Comparison of ENCODE assay signal across 9 mouse cellular contexts in genomic region chr4:133484266-133485025, GRCm38 (mm10). TPM values are rescaled to one million over a fixed set of nuclear protein-coding genes. Genes with fewer than 3 reads are reported as not detected.
A peak's percentile ranks its signal among the peaks of the same experiment; 100 is the strongest.
DNase-seq lines count a peak whose midpoint lies in the region; ATAC-seq lines count a peak whose summit lies in the region.
"Had no signal": no experiment of that assay in that cellular context is flagged by ENCODE, and none has a peak within 500 bp of the region (broad histone marks: within the 10 kb centered on the region; RNA-seq: fewer than 3 reads in every experiment).

No protein-coding gene starts in this region.

- peaks cover 20% of the 10 kb centered on the region for H3K4me1 ChIP-seq in midbrain, embryonic 12.5 days
- H3K4me1 ChIP-seq in midbrain, embryonic 14.5 days (ENCODE audit: control insufficient read depth, insufficient read depth, low read length), result 0 out of 2 replicates have a peak, but pooled peaks cover 5% of the 10 kb centered on the region
- peaks cover 15% of the 10 kb centered on the region for H3K4me1 ChIP-seq in embryonic facial prominence, embryonic 14.5 days (ENCODE audit: control insufficient read depth, insufficient read depth, low read length)
- peaks cover 26% of the 10 kb centered on the region for H3K4me1 ChIP-seq in lung, embryonic 15.5 days

- peak overlapping the region; percentile 30 for H3K4me2 ChIP-seq in midbrain, embryonic 12.5 days (replicated peaks)
- no peak overlapping the region for H3K4me2 ChIP-seq in midbrain, embryonic 14.5 days (ENCODE audit: low read length)
- peak overlapping the region; percentile 41 for H3K4me2 ChIP-seq in embryonic facial prominence, embryonic 14.5 days (ENCODE audit: low read depth, low read length)
- peak overlapping the region; percentile 24 for H3K4me2 ChIP-seq in lung, embryonic 15.5 days

- H3K36me3 ChIP-seq in midbrain, embryonic 12.5 days, result no peaks in the 10 kb centered on the region
- H3K36me3 ChIP-seq in midbrain, embryonic 14.5 days (ENCODE audit: control insufficient read depth, insufficient read depth, low read length), result no peaks in the 10 kb centered on the region
- no peaks in the 10 kb centered on the region for H3K36me3 ChIP-seq in embryonic facial prominence, embryonic 14.5 days (ENCODE audit: control insufficient read depth, insufficient read depth, low read length)
- H3K36me3 ChIP-seq in lung, embryonic 15.5 days, result no peaks in the 10 kb centered on the region

- DNase-seq in midbrain, embryonic 14.5 days, result no peak
- DNase-seq in embryonic facial prominence, embryonic 14.5 days (ENCODE audit: low spot score), result peak; percentile 70
- peak; percentile 70 for DNase-seq in kidney, adult 18-20 months
- DNase-seq in right cerebral cortex, postnatal 14 days, result no peak
- DNase-seq in thymus, postnatal 4 days, result no peak
- DNase-seq in layer of hippocampus, postnatal 36 days, result no peak

- H3K9me3 ChIP-seq in midbrain, embryonic 12.5 days, result no peaks in the 10 kb centered on the region
- H3K9me3 ChIP-seq in midbrain, embryonic 14.5 days (ENCODE audit: control insufficient read depth, low read length), result no peaks in the 10 kb centered on the region
- no peaks in the 10 kb centered on the region for H3K9me3 ChIP-seq in embryonic facial prominence, embryonic 14.5 days (ENCODE audit: control insufficient read depth, low read length)
- no peaks in the 10 kb centered on the region for H3K9me3 ChIP-seq in lung, embryonic 15.5 days

- no peak overlapping the region for H3K4me3 ChIP-seq in midbrain, embryonic 12.5 days
- H3K4me3 ChIP-seq in midbrain, embryonic 14.5 days (replicated peaks; ENCODE audit: low read depth, low read length), result no peak overlapping the region
- no peak overlapping the region for H3K4me3 ChIP-seq in embryonic facial prominence, embryonic 14.5 days (ENCODE audit: low read depth, low read length)
- no peak overlapping the region for H3K4me3 ChIP-seq in lung, embryonic 15.5 days

- no peak overlapping the region for H3K9ac ChIP-seq in midbrain, embryonic 12.5 days (replicated peaks)
- no peak overlapping the region; the same call in 1 of the 2 replicates for H3K9ac ChIP-seq in midbrain, embryonic 14.5 days (replicated peaks; ENCODE audit: low read length)
- 0 out of 2 replicates have a peak overlapping the region, but pooled peaks have one; percentile 37 for H3K9ac ChIP-seq in embryonic facial prominence, embryonic 14.5 days (ENCODE audit: low read depth, low read length)
- no peak overlapping the region for H3K9ac ChIP-seq in lung, embryonic 15.5 days

- no peak for ATAC-seq in midbrain, embryonic 12.5 days (ENCODE audit: low FRiP score, low read depth)
- no peak for ATAC-seq in midbrain, embryonic 14.5 days (ENCODE audit: low FRiP score, low TSS enrichment)
- ATAC-seq in embryonic facial prominence, embryonic 14.5 days (ENCODE audit: low read depth), result no peak
- ATAC-seq in lung, embryonic 15.5 days (ENCODE audit: borderline replicate concordance, extremely low read depth, low FRiP score, low TSS enrichment), result 0 out of 2 replicates have a peak, but pooled peaks have one; percentile 24

- peaks cover 45% of the 10 kb centered on the region for H3K27me3 ChIP-seq in midbrain, embryonic 12.5 days
- peaks cover 18% of the 10 kb centered on the region for H3K27me3 ChIP-seq in midbrain, embryonic 14.5 days (ENCODE audit: control insufficient read depth, insufficient read depth, low read length)
- peaks cover 16% of the 10 kb centered on the region for H3K27me3 ChIP-seq in embryonic facial prominence, embryonic 14.5 days (replicated peaks; ENCODE audit: control insufficient read depth, insufficient read depth, low read length)
- peaks cover 23% of the 10 kb centered on the region for H3K27me3 ChIP-seq in lung, embryonic 15.5 days

- WGBS in midbrain, embryonic 12.5 days, result 10% methylated on average over 22 of the region's 22 CpGs
- WGBS in midbrain, embryonic 14.5 days, result 9% methylated on average over 22 of the region's 22 CpGs
- 8% methylated on average over 22 of the region's 22 CpGs for WGBS in embryonic facial prominence, embryonic 14.5 days
- WGBS in lung, embryonic 15.5 days, result 7% methylated on average over 22 of the region's 22 CpGs

- no peak overlapping the region for H3K27ac ChIP-seq in midbrain, embryonic 12.5 days (replicated peaks)
- no peak overlapping the region for H3K27ac ChIP-seq in midbrain, embryonic 14.5 days (replicated peaks; ENCODE audit: low read depth, low read length)
- no peak overlapping the region for H3K27ac ChIP-seq in embryonic facial prominence, embryonic 14.5 days (replicated peaks; ENCODE audit: low read depth, low read length)
- peak overlapping the region; percentile 56 for H3K27ac ChIP-seq in lung, embryonic 15.5 days

RNA-seq across cellular contexts. Expression of gene Tent5b, which starts 4.5 kb away (rescaled TPM):
- polyA plus RNA-seq in midbrain, embryonic 12.5 days (2016; fragmentation: Nextera tagmentation; extraction: Ambion mirVana), result 0.13 and 0.60 TPM in 2 replicates
- 0.09 and 0.15 TPM in 2 replicates for polyA plus RNA-seq in midbrain, embryonic 14.5 days (2014; fragmentation: Nextera tagmentation; extraction: Ambion mirVana)
- polyA plus RNA-seq in embryonic facial prominence, embryonic 14.5 days (2014; fragmentation: Nextera tagmentation; extraction: Ambion mirVana), result 1.4 and 2.8 TPM in 2 replicates
- polyA plus RNA-seq in lung, embryonic 15.5 days (2015; fragmentation: Nextera tagmentation; extraction: Ambion mirVana), result 1.5 and 1.9 TPM in 2 replicates
- total RNA-seq in layer of hippocampus, postnatal 36 days (2021), result not detected
- total RNA-seq: left cerebral cortex, postnatal 36 days had no signal

RNA-seq across cellular contexts. Expression of gene Trnp1, which starts 13.9 kb away (rescaled TPM):
- 1.9 and 2.3 TPM in 2 replicates for polyA plus RNA-seq in midbrain, embryonic 12.5 days (2016; fragmentation: Nextera tagmentation; extraction: Ambion mirVana)
- 5.5 and 7.8 TPM in 2 replicates for polyA plus RNA-seq in midbrain, embryonic 14.5 days (2014; fragmentation: Nextera tagmentation; extraction: Ambion mirVana)
- 9.0 TPM in 2 replicates for polyA plus RNA-seq in embryonic facial prominence, embryonic 14.5 days (2014; fragmentation: Nextera tagmentation; extraction: Ambion mirVana)
- polyA plus RNA-seq in lung, embryonic 15.5 days (2015; fragmentation: Nextera tagmentation; extraction: Ambion mirVana), result 0.79 and 1.2 TPM in 2 replicates
- 100 to 1,000 TPM; 168 to 190 TPM for total RNA-seq in layer of hippocampus, postnatal 36 days (2021)

RNA-seq across cellular contexts. Expression of gene Kdf1, which starts 34.3 kb away (rescaled TPM):
- 0.57 and 0.89 TPM in 2 replicates for polyA plus RNA-seq in midbrain, embryonic 12.5 days (2016; fragmentation: Nextera tagmentation; extraction: Ambion mirVana)
- polyA plus RNA-seq in midbrain, embryonic 14.5 days (2014; fragmentation: Nextera tagmentation; extraction: Ambion mirVana), result 0.19 and 0.37 TPM in 2 replicates
- 11.6 and 12.6 TPM in 2 replicates for polyA plus RNA-seq in embryonic facial prominence, embryonic 14.5 days (2014; fragmentation: Nextera tagmentation; extraction: Ambion mirVana)
- 29.2 and 29.7 TPM in 2 replicates for polyA plus RNA-seq in lung, embryonic 15.5 days (2015; fragmentation: Nextera tagmentation; extraction: Ambion mirVana)
- total RNA-seq in layer of hippocampus, postnatal 36 days (2021), result under 1 TPM; 0.20 to 0.35 TPM
- total RNA-seq: left cerebral cortex, postnatal 36 days had no signal

Comparison
In these comparisons a context has a peak if more than half of its experiments do, and no peak if none do; other contexts are left out.
1. DNase-seq: peak in embryonic facial prominence, embryonic 14.5 days (single experiment) and kidney, adult 18-20 months (single experiment); none in midbrain, embryonic 14.5 days (single experiment), right cerebral cortex, postnatal 14 days (single experiment), thymus, postnatal 4 days (single experiment) and layer of hippocampus, postnatal 36 days (0 of 2).